Comparison of ENCODE assay signal across 15 mouse cellular contexts in the genomic region with DNA sequence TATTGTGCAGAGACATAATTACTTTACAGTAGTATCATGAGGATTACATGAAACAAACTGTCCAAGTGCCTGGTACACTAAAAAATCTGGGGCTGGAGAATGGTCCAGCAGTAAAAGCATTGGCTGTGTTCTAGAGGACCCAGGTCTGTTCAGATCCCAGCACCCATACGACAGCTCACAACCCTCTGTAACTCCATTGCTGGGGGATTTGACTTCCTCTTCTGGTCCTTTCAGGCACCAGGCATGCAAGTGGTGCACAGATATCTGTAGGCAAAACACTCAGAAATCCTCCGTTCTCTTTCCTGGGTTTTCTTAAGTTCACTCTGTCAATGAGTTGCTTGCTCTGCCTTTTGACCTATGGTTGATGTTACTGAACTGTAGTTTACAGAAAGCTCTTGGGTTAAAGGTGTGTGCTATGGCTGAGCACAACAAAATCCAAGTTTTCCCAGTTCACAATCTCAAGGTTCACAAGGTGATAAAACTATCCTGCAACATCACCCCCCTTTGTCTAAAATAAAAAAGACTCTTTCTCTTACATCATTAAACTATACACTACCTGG.
"Had no signal": no experiment of that assay in that cellular context is flagged by ENCODE, and none has a peak within 500 bp of the region (broad histone marks: within the 10 kb centered on the region; RNA-seq: fewer than 3 reads in every experiment).

No protein-coding gene starts in this region.

- DNase-seq: kidney, postnatal 4 days; left cerebral cortex, postnatal 4 days; liver, embryonic 13.5 days; lung, adult 2 months; lung, postnatal 14 days; lung, postnatal 4 days; midbrain, embryonic 14.5 days; spleen, adult 18-20 months; thymus, postnatal 14 days; thymus, postnatal 4 days had no signal

- H3K27ac ChIP-seq: kidney, embryonic 15.5 days; limb, embryonic 12.5 days; limb, embryonic 15.5 days; liver, embryonic 13.5 days; stomach, embryonic 15.5 days had no signal

- H3K36me3 ChIP-seq: kidney, embryonic 15.5 days; limb, embryonic 12.5 days; limb, embryonic 15.5 days; liver, embryonic 13.5 days; stomach, embryonic 15.5 days had no signal

- ATAC-seq: intestine, postnatal 0 days had no signal

- H3K27me3 ChIP-seq: kidney, embryonic 15.5 days; limb, embryonic 12.5 days; limb, embryonic 15.5 days; liver, embryonic 13.5 days; stomach, embryonic 15.5 days had no signal

- H3K4me3 ChIP-seq: kidney, embryonic 15.5 days; limb, embryonic 12.5 days; limb, embryonic 15.5 days; liver, embryonic 13.5 days; stomach, embryonic 15.5 days had no signal

- H3K4me1 ChIP-seq: kidney, embryonic 15.5 days; limb, embryonic 15.5 days; liver, embryonic 13.5 days; stomach, embryonic 15.5 days had no signal
